Mouse (Mus musculus): Measurements from ENCODE around the gene Bbx.

DNA sequence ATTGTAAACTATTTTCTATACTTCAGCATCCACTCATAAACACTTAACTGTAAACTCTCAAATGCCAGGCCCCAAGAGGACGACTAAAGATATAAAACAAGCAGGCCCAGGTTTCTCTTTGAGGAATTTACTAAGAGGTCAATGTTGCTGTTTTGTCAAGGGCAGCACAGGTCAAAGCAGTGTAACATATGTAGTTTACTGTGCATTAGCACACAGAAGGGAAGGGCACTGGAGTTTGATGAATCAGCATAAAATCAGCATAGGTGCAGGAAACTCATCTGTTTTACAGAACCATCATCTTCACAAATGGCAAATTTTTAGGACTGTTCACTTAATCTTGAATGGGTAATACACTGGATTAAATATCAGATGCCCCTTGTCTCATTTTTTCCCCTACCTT, 205.9 kb downstream of the Bbx start:
- TF ChIP-seq CTCF (IDR thresholded peaks at IDR 0.05; ENCODE audit: borderline replicate concordance, extremely low read depth, insufficient read depth, insufficient read length) (no peak), POLR2A (IDR thresholded peaks at IDR 0.05; ENCODE audit: borderline replicate concordance, extremely low read depth, insufficient read depth, insufficient read length, poor library complexity, severe bottlenecking) (no peak)
